Mouse (Mus musculus) embryonic facial prominence, embryonic 15.5 days (tissue): Measurements from ENCODE around the gene Npm1. TPM values are rescaled to one million over a fixed set of nuclear protein-coding genes. Genes with fewer than 3 reads are reported as not detected.

Experiments used
- ATAC-seq: fragments of 200-750 bp; cut with Nextera tagmentation; 2 replicates; pipeline ENCODE4 v1.8.0; 2017; ENCODE audit warnings: low read depth, moderate TSS enrichment; ENCODE audit not compliant: insufficient number of reproducible peaks, low FRiP score, low TSS enrichment
- H3K27ac ChIP-seq: fragments of 300-500 bp; sonication (generic); replicated peaks from 2 replicates; pipeline ENCODE4 v1.5.1; 2015; ENCODE audit warnings: mild to moderate bottlenecking, inconsistent platforms
- H3K27me3 ChIP-seq: fragments of 300-500 bp; sonication (generic); 2 replicates; pipeline ENCODE4 v1.6.1; 2015; ENCODE audit warnings: inconsistent platforms
- H3K36me3 ChIP-seq: fragments of 300-500 bp; sonication (generic); 2 replicates; pipeline ENCODE4 v1.6.1; 2015; ENCODE audit warnings: mild to moderate bottlenecking, inconsistent platforms
- H3K4me1 ChIP-seq: fragments of 300-500 bp; sonication (generic); 2 replicates; pipeline ENCODE4 v1.6.1; 2015; ENCODE audit warnings: inconsistent platforms
- H3K4me2 ChIP-seq: fragments of 300-500 bp; sonication (generic); replicated peaks from 2 replicates; pipeline ENCODE4 v1.6.1; 2015; ENCODE audit warnings: mild to moderate bottlenecking, inconsistent platforms
- H3K4me3 ChIP-seq: fragments of 300-500 bp; sonication (generic); replicated peaks from 2 replicates; pipeline ENCODE4 v1.5.1; 2015; ENCODE audit warnings: mild to moderate bottlenecking, inconsistent platforms
- H3K9ac ChIP-seq: fragments of 300-500 bp; sonication (generic); 2 replicates; pipeline ENCODE4 v1.6.1; 2015; ENCODE audit warnings: inconsistent platforms
- H3K9me3 ChIP-seq: fragments of 300-500 bp; sonication (generic); replicated peaks from 2 replicates; pipeline ENCODE4 v1.6.1; 2016; ENCODE audit warnings: inconsistent platforms
- WGBS: fragments of 180-500 bp; shearing (Covaris S2); methylation state at CpG from one replicate; pipeline ENCODE4 v1.1.7; 2015; 5-methylcytosine and 5-hydroxymethylcytosine counted together
- polyA plus RNA-seq: library from polyadenylated mRNA; unstranded; fragments of >200 nt; fragmentation: Nextera tagmentation; extraction: Ambion mirVana; gene quantifications from 2 replicates; pipeline ENCODE4 v1.2.1, GENCODE M21; 2015

Npm1 gene
- polyA plus RNA-seq, 1 experiment from 2014 or later = 769 TPM

- Histone ChIP-seq H3K27ac (no peak overlapping the region), H3K4me1 (peaks cover 47% of the 10 kb centered on the region)
- WGBS = 1% methylated on average over 15 of the region's 15 CpGs
Measured at GRCm38 (mm10) chr11:33199117-33199514, 36.1 kb upstream of the Npm1 start.

DNA sequence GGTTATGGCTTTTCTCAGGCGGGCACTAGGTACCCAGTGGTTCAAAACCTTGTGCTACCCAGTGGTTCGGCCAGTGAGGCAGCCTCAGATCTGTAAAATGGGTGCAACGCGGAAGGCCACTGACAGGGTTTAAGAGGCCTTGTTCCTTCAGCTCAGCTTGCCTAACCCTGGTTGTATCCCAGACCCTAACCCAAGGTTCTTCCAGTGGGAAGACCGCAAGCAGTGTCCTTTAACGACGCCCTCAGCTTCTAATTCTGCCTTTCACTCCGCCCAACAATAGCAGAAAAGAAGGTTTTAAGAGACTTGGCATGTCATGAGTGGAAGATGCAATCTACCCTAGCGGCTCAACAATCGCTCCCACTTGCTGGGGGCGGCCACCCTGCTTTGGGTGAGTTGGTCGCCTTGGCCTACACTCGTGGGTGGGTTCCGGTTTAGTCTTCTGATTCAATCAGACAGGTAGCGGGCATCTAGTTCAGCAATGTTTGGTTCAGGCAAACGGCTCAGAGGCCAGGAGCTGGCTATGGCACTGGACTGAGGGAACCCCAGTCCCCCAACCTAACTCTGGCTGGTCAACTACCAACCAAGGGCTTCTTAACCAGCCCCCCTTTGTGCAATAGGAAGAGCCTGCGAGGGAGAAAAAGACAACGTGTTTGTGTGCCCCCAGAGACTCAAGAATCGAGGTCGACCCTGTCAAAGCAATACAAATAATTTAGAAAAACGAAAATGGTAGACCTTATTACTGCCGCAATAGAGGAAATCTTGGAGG lies 35.5 kb upstream of the Npm1 start:
- Histone ChIP-seq H3K27me3 (peaks cover 95% of the 10 kb centered on the region), H3K4me1 (peaks cover 41% of the 10 kb centered on the region), H3K9ac (no peak overlapping the region), H3K27ac (no peak overlapping the region), H3K36me3 (no peaks in the 10 kb centered on the region), H3K4me3 (no peak overlapping the region), H3K9me3 (no peaks in the 10 kb centered on the region), H3K4me2 (no peak overlapping the region)
- no peak for ATAC-seq
- WGBS = 24% methylated on average over 22 of the region's 22 CpGs

More at GRCm38 (mm10) chr11:33199117-33199514, 36.1 kb upstream of the Npm1 start:
- no peak for ATAC-seq
- H3K9ac ChIP-seq = no peak overlapping the region
- no peak overlapping the region for H3K4me3 ChIP-seq
- no peak overlapping the region for H3K4me2 ChIP-seq
- H3K36me3 ChIP-seq = no peaks in the 10 kb centered on the region
- H3K9me3 ChIP-seq = no peaks in the 10 kb centered on the region
- H3K27me3 ChIP-seq = peaks cover 95% of the 10 kb centered on the region

GRCm38 (mm10) chr11:33197673-33198072 lies 34.7 kb upstream of the Npm1 start:
- no peak overlapping the region for H3K27ac ChIP-seq
- no peaks in the 10 kb centered on the region for H3K9me3 ChIP-seq
- H3K36me3 ChIP-seq = no peaks in the 10 kb centered on the region
- 22% methylated on average over 15 of the region's 15 CpGs for WGBS
- H3K4me2 ChIP-seq = no peak overlapping the region
- H3K27me3 ChIP-seq = peaks cover 95% of the 10 kb centered on the region
- no peak for ATAC-seq
- H3K4me1 ChIP-seq = peaks cover 33% of the 10 kb centered on the region
- H3K4me3 ChIP-seq = no peak overlapping the region
- no peak overlapping the region for H3K9ac ChIP-seq

GRCm38 (mm10) chr11:33197133-33197514 lies 34.1 kb upstream of the Npm1 start:
- H3K9ac ChIP-seq = no peak overlapping the region
- no peak overlapping the region for H3K27ac ChIP-seq
- no peaks in the 10 kb centered on the region for H3K9me3 ChIP-seq
- WGBS = 23% methylated on average over 13 of the region's 13 CpGs
- no peaks in the 10 kb centered on the region for H3K36me3 ChIP-seq
- no peak overlapping the region for H3K4me2 ChIP-seq
- no peak for ATAC-seq
- peaks cover 27% of the 10 kb centered on the region for H3K4me1 ChIP-seq
- no peak overlapping the region for H3K4me3 ChIP-seq
- H3K27me3 ChIP-seq = peaks cover 91% of the 10 kb centered on the region

GRCm38 (mm10) chr11:33196447-33197132 lies 33.6 kb upstream of the Npm1 start:
- 8% methylated on average over 24 of the region's 24 CpGs for WGBS
- no peak for ATAC-seq
- H3K4me2 ChIP-seq = no peak overlapping the region
- H3K4me1 ChIP-seq = peaks cover 23% of the 10 kb centered on the region
- H3K27ac ChIP-seq = no peak overlapping the region
- peaks cover 90% of the 10 kb centered on the region for H3K27me3 ChIP-seq
- H3K9ac ChIP-seq = no peak overlapping the region
- H3K36me3 ChIP-seq = no peaks in the 10 kb centered on the region
- 0 out of 2 replicates have a peak overlapping the region, but pooled peaks have one; percentile 10 for H3K4me3 ChIP-seq
- H3K9me3 ChIP-seq = no peaks in the 10 kb centered on the region

GRCm38 (mm10) chr11:33195531-33196446 lies 32.8 kb upstream of the Npm1 start:
- H3K9ac ChIP-seq = no peak overlapping the region
- no peaks in the 10 kb centered on the region for H3K9me3 ChIP-seq
- H3K4me1 ChIP-seq = peaks cover 15% of the 10 kb centered on the region
- H3K36me3 ChIP-seq = no peaks in the 10 kb centered on the region
- no peak overlapping the region for H3K4me2 ChIP-seq
- 3% methylated on average over 25 of the region's 25 CpGs for WGBS
- no peak for ATAC-seq
- no peak overlapping the region for H3K27ac ChIP-seq
- peaks cover 90% of the 10 kb centered on the region for H3K27me3 ChIP-seq
- no peak overlapping the region for H3K4me3 ChIP-seq

GRCm38 (mm10) chr11:33195061-33195460 lies 32.1 kb upstream of the Npm1 start:
- H3K36me3 ChIP-seq = no peaks in the 10 kb centered on the region
- WGBS = 30% methylated on average over 7 of the region's 7 CpGs
- H3K27me3 ChIP-seq = peaks cover 88% of the 10 kb centered on the region
- no peak overlapping the region for H3K27ac ChIP-seq
- no peak for ATAC-seq
- peaks cover 8% of the 10 kb centered on the region; the same call in 1 of the 2 replicates for H3K4me1 ChIP-seq
- H3K4me2 ChIP-seq = no peak overlapping the region
- no peak overlapping the region for H3K4me3 ChIP-seq
- H3K9ac ChIP-seq = no peak overlapping the region
- no peaks in the 10 kb centered on the region for H3K9me3 ChIP-seq

GRCm38 (mm10) chr11:33193695-33194094 lies 30.7 kb upstream of the Npm1 start:
- no peak overlapping the region for H3K4me3 ChIP-seq

DNA sequence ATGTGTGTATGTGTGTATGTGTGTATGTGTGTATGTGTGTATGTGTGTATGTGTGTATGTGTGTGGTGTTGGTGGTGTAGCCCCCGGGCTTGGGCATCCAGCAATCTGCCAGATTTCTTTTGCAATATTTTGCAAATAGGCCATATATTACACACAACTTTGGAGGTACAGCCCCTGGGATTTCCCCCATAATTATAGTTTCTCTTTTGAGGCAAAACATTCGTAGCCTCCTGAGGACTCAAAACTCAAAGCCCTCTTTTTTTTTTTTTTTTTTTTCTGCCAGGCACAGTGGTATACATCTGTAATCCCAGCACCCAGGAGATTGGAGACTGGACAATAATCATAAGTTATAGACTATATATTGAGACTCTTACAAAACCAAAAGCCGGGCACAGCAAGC lies 18.8 kb upstream of the Npm1 start:
- H3K4me1 ChIP-seq = peaks cover 11% of the 10 kb centered on the region
- no peak overlapping the region for H3K4me3 ChIP-seq
- no peak overlapping the region for H3K27ac ChIP-seq
- no peak overlapping the region for H3K4me2 ChIP-seq
- H3K27me3 ChIP-seq = peaks cover 36% of the 10 kb centered on the region
- no peak for ATAC-seq
- no peaks in the 10 kb centered on the region for H3K36me3 ChIP-seq
- no peaks in the 10 kb centered on the region for H3K9me3 ChIP-seq
- 76% methylated on average over 3 of the region's 3 CpGs for WGBS
- no peak overlapping the region for H3K9ac ChIP-seq

More at GRCm38 (mm10) chr11:33193695-33194094, 30.7 kb upstream of the Npm1 start:
- no peak for ATAC-seq
- peaks cover 77% of the 10 kb centered on the region for H3K27me3 ChIP-seq
- H3K9me3 ChIP-seq = no peaks in the 10 kb centered on the region
- WGBS = 2% methylated on average over 12 of the region's 12 CpGs
- H3K4me2 ChIP-seq = peak overlapping the region; percentile 22; the same call in 1 of the 2 replicates
- no peak overlapping the region for H3K27ac ChIP-seq
- no peak overlapping the region for H3K9ac ChIP-seq
- no peaks in the 10 kb centered on the region for H3K36me3 ChIP-seq
- H3K4me1 ChIP-seq = 0 out of 2 replicates have a peak, but pooled peaks cover 7% of the 10 kb centered on the region

DNA sequence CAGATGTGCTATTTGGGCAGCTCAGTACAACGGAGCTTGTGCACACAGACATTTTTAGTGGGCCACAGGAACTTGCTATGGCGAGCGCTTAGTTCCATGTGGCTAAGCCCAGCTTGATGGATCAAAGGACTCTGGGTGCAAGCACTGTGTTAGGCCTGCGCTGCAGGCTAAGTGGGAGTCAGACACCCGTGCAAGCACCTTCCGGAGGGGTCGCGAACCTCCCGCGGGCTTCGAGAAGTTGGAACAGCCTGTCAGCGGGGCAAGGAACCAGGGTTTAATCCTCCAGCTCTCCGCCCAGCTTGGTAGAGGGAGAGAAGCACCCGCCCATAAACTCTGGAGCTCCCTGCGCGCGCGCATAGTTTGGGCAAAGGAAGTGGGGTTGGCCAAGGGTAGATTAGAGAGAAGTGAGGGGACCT lies 17.7 kb upstream of the Npm1 start:
- no peaks in the 10 kb centered on the region for H3K9me3 ChIP-seq
- peak overlapping the region; percentile 58 for H3K4me2 ChIP-seq
- H3K4me1 ChIP-seq = peaks cover 11% of the 10 kb centered on the region
- no peak overlapping the region; the same call in 1 of the 2 replicates for H3K9ac ChIP-seq
- no peaks in the 10 kb centered on the region for H3K36me3 ChIP-seq
- peak; percentile 47 for ATAC-seq
- H3K4me3 ChIP-seq = peak overlapping the region; percentile 27
- 2% methylated on average over 18 of the region's 18 CpGs for WGBS
- peaks cover 39% of the 10 kb centered on the region for H3K27me3 ChIP-seq
- H3K27ac ChIP-seq = no peak overlapping the region

DNA sequence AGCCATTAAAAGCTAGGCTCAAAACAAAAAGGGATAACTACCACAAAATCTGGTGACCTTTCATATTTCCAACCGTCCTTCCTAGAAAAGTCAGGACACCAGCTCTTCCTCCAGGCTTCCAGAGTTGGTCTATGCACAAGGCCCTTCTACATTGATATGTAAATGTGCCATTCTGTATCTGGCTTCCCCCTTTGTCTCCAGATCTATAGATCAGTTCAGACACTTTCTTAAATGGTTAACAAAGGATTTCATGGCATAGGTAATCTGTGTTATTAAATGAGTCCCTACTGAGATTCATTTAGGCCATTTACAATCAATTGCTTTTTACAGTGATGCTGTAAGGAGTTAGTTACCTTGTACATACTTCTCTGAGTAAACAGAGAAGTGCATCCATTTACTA lies 16.8 kb upstream of the Npm1 start:
- Histone ChIP-seq H3K9me3 (no peaks in the 10 kb centered on the region), H3K27ac (no peak overlapping the region), H3K4me3 (no peak overlapping the region), H3K4me2 (no peak overlapping the region), H3K36me3 (no peaks in the 10 kb centered on the region), H3K9ac (no peak overlapping the region), H3K27me3 (peaks cover 43% of the 10 kb centered on the region), H3K4me1 (peaks cover 11% of the 10 kb centered on the region)
- no peak for ATAC-seq
- WGBS = 75% methylated on average over 1 of the region's 1 CpGs
